Mouse (Mus musculus) frontal cortex, postnatal 36 days (tissue): ENCODE measurements around the gene Irf1.
A peak's percentile ranks its signal among the peaks of the same experiment; 100 is the strongest.

Source experiments
- DNase-seq, 2 experiments: peaks; one replicate each; pipeline ENCODE4 v3.0.0; 2022; ENCODE audit warnings: low spot score in 2 of 2

The Irf1 gene

GRCm38 (mm10) chr11:53761284-53761683 lies 8.5 kb upstream of the Irf1 start:
- no peak for DNase-seq

GRCm38 (mm10) chr11:53761822-53762221 lies 8.0 kb upstream of the Irf1 start:
- DNase-seq: no peak

- no peak for DNase-seq
Measured at GRCm38 (mm10) chr11:53762426-53762825, 7.4 kb upstream of the Irf1 start.

- DNase-seq: peak in 1 of 2 experiments; percentile 25
Measured at GRCm38 (mm10) chr11:53762827-53763495, 6.9 kb upstream of the Irf1 start.

GRCm38 (mm10) chr11:53763496-53764140 lies 6.2 kb upstream of the Irf1 start:
- peak; percentile 69 to 73 for DNase-seq

GRCm38 (mm10) chr11:53764581-53764980 lies 5.2 kb upstream of the Irf1 start:
- DNase-seq: no peak

- no peak for DNase-seq
Measured at GRCm38 (mm10) chr11:53768422-53769184, 1.2 kb upstream of the Irf1 start.

- no peak for DNase-seq
Measured at GRCm38 (mm10) chr11:53769185-53769576, 633 bp upstream of the Irf1 start.

GRCm38 (mm10) chr11:53770125-53770791 lies 444 bp downstream of the Irf1 start:
- DNase-seq: peak; percentile 47 to 58

- no peak for DNase-seq
Measured at GRCm38 (mm10) chr11:53771001-53771744, 1.4 kb downstream of the Irf1 start.

GRCm38 (mm10) chr11:53772536-53772935 lies 2.7 kb downstream of the Irf1 start:
- no peak for DNase-seq

GRCm38 (mm10) chr11:53773087-53773486 lies 3.3 kb downstream of the Irf1 start, which contains the start of gene Gm17334:
TSS of gene Gm17334 (minus strand) at chr11:53773187.
- no peak for DNase-seq

GRCm38 (mm10) chr11:53773641-53774360 lies 4.0 kb downstream of the Irf1 start:
- no peak for DNase-seq

- DNase-seq: no peak
Measured at GRCm38 (mm10) chr11:53774659-53775255, 4.9 kb downstream of the Irf1 start.

GRCm38 (mm10) chr11:53777736-53778135 lies 7.9 kb downstream of the Irf1 start:
- DNase-seq: no peak

- no peak for DNase-seq
Measured at GRCm38 (mm10) chr11:53778455-53778854, 8.6 kb downstream of the Irf1 start.

- no peak for DNase-seq
Measured at GRCm38 (mm10) chr11:53779808-53780207, 10.0 kb downstream of the Irf1 start.

- DNase-seq: no peak
Measured at GRCm38 (mm10) chr11:53780262-53780661, 10.4 kb downstream of the Irf1 start.

GRCm38 (mm10) chr11:53781201-53781775 lies 11.5 kb downstream of the Irf1 start:
- DNase-seq: no peak

GRCm38 (mm10) chr11:53781964-53782363 lies 12.2 kb downstream of the Irf1 start:
- DNase-seq: no peak
